Mouse (Mus musculus) heart, embryonic 15.5 days (tissue): Measurements from ENCODE around the gene Ddc. TPM values are rescaled to one million over a fixed set of nuclear protein-coding genes. Genes with fewer than 3 reads are reported as not detected.

Experiments used
- ATAC-seq: fragments of 200-750 bp; cut with Nextera tagmentation; replicated peaks from 2 replicates; pipeline ENCODE4 v1.8.0; 2017; ENCODE audit warnings: low read depth, moderate TSS enrichment; ENCODE audit not compliant: insufficient number of reproducible peaks, insufficient read depth, low FRiP score
- H3K27ac ChIP-seq: fragments of 300-500 bp; sonication (generic); 2 replicates; pipeline ENCODE4 v1.5.1; 2015; ENCODE audit warnings: mild to moderate bottlenecking, inconsistent platforms
- H3K27me3 ChIP-seq: fragments of 300-500 bp; sonication (generic); 2 replicates; pipeline ENCODE4 v1.6.1; 2015; ENCODE audit warnings: inconsistent platforms
- H3K36me3 ChIP-seq: fragments of 300-500 bp; sonication (generic); 2 replicates; pipeline ENCODE4 v1.6.1; 2015; ENCODE audit warnings: mild to moderate bottlenecking, inconsistent platforms
- H3K4me1 ChIP-seq: fragments of 300-500 bp; sonication (generic); replicated peaks from 2 replicates; pipeline ENCODE4 v1.6.1; 2015; ENCODE audit warnings: inconsistent platforms
- H3K4me2 ChIP-seq: fragments of 300-500 bp; sonication (generic); 2 replicates; pipeline ENCODE4 v1.6.1; 2015; ENCODE audit warnings: inconsistent platforms, mild to moderate bottlenecking, moderate library complexity
- H3K4me3 ChIP-seq: fragments of 300-500 bp; sonication (generic); 2 replicates; pipeline ENCODE4 v1.5.1; 2015; ENCODE audit warnings: mild to moderate bottlenecking, inconsistent platforms
- H3K9ac ChIP-seq: fragments of 300-500 bp; sonication (generic); 2 replicates; pipeline ENCODE4 v1.6.1; 2015; ENCODE audit warnings: mild to moderate bottlenecking, inconsistent platforms
- H3K9me3 ChIP-seq: fragments of 300-500 bp; sonication (generic); replicated peaks from 2 replicates; pipeline ENCODE4 v1.6.1; 2016; ENCODE audit warnings: inconsistent platforms
- WGBS: fragments of 180-500 bp; shearing (Covaris S2); methylation state at CpG from one replicate; pipeline ENCODE4 v1.1.7; 2015; ENCODE audit warnings: mixed read lengths; 5-methylcytosine and 5-hydroxymethylcytosine counted together
- polyA plus RNA-seq: library from polyadenylated mRNA; unstranded; fragments of >200 nt; fragmentation: Nextera tagmentation; extraction: Ambion mirVana; gene quantifications from 2 replicates; pipeline ENCODE4 v1.2.1, GENCODE M21; 2015

Ddc gene
- polyA plus RNA-seq, 1 experiment from 2014 or later, result 115 TPM

DNA sequence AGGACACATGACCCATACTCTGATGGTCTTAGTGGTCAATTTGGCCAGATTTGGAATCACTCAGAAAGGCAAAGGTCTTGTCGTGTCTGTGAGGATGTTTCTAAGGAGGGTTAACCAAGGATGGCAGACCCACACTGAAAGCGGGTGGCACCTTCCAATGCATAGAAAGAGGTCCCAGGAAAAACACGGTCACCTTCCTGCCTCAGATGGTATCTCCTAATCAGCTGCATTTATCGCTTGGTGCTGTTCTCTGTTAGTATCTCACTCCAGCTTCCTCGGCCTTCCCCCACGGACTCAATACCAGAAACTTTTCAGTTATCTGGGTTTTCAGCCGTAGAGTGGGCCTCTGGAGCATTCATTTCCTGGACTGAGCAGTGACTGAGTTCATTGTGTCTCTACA is 58.1 kb downstream of the Ddc start:
- ATAC-seq, result no peak
- peak overlapping the region; percentile 51; the same call in 1 of the 2 replicates for H3K27ac ChIP-seq
- H3K9me3 ChIP-seq, result no peaks in the 10 kb centered on the region
- WGBS, result 59% methylated on average over 7 of the region's 7 CpGs
- H3K4me1 ChIP-seq, result peaks cover 61% of the 10 kb centered on the region
- no peaks in the 10 kb centered on the region for H3K36me3 ChIP-seq
- H3K9ac ChIP-seq, result no peak overlapping the region
- no peak overlapping the region for H3K4me2 ChIP-seq
- H3K27me3 ChIP-seq, result no peaks in the 10 kb centered on the region
- H3K4me3 ChIP-seq, result no peak overlapping the region

DNA sequence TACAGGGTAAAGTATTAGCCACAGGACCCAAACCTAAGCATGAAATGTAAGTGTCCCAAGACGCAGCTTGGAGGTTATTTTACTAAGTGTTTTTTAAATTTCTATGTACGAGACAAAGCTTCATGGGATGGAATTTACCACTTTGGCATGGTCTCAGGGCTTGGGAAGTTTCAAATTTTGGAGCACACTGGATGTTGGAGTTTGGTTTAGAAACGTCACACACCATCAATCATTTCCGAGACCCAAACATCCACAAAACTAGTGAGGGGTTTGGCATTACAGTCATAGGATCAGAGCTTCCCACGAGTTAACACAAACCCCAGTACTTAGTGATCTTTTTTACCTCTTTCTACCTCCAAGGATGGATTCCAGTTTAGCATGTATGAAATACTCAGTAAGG is 60.6 kb downstream of the Ddc start:
- peak overlapping the region; percentile 48 for H3K4me2 ChIP-seq
- WGBS, result 59% methylated on average over 5 of the region's 5 CpGs
- no peaks in the 10 kb centered on the region for H3K36me3 ChIP-seq
- H3K27ac ChIP-seq, result peak overlapping the region; percentile 81
- ATAC-seq, result no peak
- H3K9ac ChIP-seq, result no peak overlapping the region
- H3K27me3 ChIP-seq, result no peaks in the 10 kb centered on the region
- H3K9me3 ChIP-seq, result no peaks in the 10 kb centered on the region
- H3K4me1 ChIP-seq, result peaks cover 64% of the 10 kb centered on the region
- H3K4me3 ChIP-seq, result no peak overlapping the region

DNA sequence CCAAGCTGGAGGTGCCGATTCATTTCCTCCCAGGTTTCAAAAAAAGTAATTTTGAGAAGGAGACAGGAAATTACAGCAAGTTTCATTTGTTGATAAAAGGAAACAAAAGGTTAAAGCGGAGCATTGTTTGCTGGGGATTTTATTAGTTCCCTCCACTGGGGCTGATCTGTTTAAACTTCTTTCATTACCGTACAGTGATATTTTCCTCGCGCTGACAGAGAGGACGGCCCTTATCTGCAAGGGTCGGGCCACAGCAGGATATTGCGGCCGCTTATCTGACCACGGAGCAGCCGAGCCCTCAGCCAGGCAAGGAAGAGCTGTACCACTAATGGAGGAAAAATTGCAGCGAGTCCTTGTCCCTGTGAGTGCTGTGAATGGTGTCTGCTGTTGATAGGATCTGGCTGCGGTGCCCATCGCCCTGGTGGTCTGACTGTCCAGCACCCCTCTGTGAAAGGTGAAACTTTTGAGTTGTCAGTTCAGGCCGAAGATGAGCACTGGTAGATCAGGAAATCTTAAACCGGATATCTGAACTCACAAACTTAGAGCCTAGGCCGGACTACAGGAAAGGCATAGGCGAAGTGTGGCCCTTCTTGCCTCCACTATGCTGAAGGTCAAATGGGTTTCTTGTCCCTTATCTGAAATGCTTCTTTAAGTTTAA is 61.1 kb downstream of the Ddc start:
- peaks cover 69% of the 10 kb centered on the region for H3K4me1 ChIP-seq
- H3K9ac ChIP-seq, result peak overlapping the region; percentile 20
- peak overlapping the region; percentile 48 for H3K4me2 ChIP-seq
- no peaks in the 10 kb centered on the region for H3K9me3 ChIP-seq
- H3K27me3 ChIP-seq, result no peaks in the 10 kb centered on the region
- H3K4me3 ChIP-seq, result peak overlapping the region; percentile 10
- ATAC-seq, result peak; percentile 73
- 6% methylated on average over 18 of the region's 18 CpGs for WGBS
- H3K27ac ChIP-seq, result peak overlapping the region; percentile 81
- H3K36me3 ChIP-seq, result no peaks in the 10 kb centered on the region

DNA sequence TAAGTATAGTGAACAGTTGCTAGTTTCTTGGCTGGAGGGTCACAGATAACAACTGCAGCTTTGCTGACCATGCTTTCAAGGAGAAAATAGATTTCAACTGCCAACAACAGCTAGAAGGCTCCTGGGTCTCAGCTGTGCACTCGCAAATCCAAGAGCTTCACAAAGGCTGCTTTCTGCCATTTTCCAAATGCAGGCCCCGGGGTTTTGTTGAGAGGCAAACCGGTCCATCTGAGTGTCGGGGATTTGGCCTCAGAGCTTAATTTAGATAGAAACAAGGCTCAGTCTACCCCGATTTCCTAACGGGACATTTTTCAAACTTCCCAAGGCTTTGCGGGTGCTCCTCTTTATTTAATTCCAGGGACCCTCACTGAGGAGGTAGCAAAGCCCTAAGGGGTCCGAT is 61.7 kb downstream of the Ddc start:
- Histone ChIP-seq H3K36me3 (no peaks in the 10 kb centered on the region), H3K27me3 (no peaks in the 10 kb centered on the region), H3K4me3 (peak overlapping the region; percentile 10; the same call in 1 of the 2 replicates), H3K27ac (peak overlapping the region; percentile 81), H3K9ac (peak overlapping the region; percentile 20), H3K4me1 (peaks cover 68% of the 10 kb centered on the region), H3K9me3 (no peaks in the 10 kb centered on the region), H3K4me2 (peak overlapping the region; percentile 48)
- WGBS, result 19% methylated on average over 8 of the region's 8 CpGs
- no peak for ATAC-seq

DNA sequence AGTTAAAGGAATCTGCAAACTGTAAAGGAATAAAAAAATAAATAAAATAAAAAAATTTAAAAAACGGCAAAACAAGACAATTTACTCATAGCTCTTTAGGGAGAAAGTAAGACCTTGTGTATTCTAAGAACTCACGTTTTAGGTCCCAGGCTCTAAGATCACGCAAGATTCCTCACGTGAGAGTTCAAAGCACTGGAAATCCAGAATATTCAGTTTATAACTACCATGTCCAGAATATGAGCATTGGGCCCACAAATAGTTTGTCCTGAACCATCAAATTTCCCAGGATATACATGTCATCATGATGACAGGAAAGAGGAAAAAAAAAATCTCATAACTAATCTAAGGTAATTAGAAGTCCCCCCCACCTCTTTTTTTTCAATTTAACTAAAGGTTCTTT is 62.2 kb downstream of the Ddc start:
- no peak overlapping the region; the same call in 1 of the 2 replicates for H3K4me2 ChIP-seq
- H3K27me3 ChIP-seq, result no peaks in the 10 kb centered on the region
- H3K9me3 ChIP-seq, result no peaks in the 10 kb centered on the region
- H3K4me1 ChIP-seq, result peaks cover 68% of the 10 kb centered on the region
- no peak for ATAC-seq
- 69% methylated on average over 4 of the region's 4 CpGs for WGBS
- peak overlapping the region; percentile 81 for H3K27ac ChIP-seq
- no peak overlapping the region for H3K9ac ChIP-seq
- H3K36me3 ChIP-seq, result no peaks in the 10 kb centered on the region
- H3K4me3 ChIP-seq, result no peak overlapping the region

DNA sequence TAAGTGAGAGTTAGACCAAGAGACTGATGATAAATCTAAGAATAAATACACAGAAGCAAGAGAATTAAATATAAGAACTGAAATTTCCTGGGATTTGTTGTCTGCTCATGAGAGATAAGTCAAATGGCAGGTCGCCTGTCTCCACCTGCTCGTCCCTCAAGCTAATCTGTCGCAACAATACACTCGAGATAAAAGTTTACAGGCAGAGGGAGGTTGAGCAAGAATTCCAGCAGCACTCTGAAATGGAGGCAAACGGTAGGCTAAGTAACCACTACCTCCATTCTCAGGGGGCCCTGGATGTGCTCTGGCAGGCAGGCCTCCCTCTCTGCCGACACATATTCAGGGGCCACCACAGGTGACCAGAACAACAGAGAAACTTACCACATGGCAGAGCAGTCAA is 62.6 kb downstream of the Ddc start:
- H3K9ac ChIP-seq, result no peak overlapping the region

DNA sequence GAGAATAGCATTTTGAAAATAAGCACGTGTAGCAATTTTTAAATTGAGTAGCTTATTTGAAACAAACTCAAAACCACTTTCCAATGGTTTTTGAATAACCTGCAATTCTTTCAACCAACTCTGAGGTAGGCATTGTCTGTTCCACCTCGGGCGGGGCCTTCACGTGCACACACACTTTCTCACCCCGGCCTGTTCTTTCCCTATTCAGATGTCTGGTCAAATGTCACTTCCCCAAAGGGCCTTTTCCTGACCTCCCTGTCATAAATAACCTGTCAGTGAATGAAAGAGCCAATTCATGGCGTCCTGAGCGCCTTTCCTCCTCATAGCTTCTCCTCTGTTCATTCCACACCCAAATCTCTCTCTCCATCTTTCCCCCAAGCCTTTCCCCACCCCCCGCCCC is 64.8 kb downstream of the Ddc start:
- ATAC-seq, result no peak
- WGBS, result 44% methylated on average over 8 of the region's 8 CpGs
- H3K27me3 ChIP-seq, result no peaks in the 10 kb centered on the region
- peak overlapping the region; percentile 93 for H3K27ac ChIP-seq
- H3K9me3 ChIP-seq, result no peaks in the 10 kb centered on the region
- no peak overlapping the region for H3K4me2 ChIP-seq
- H3K9ac ChIP-seq, result no peak overlapping the region
- peaks cover 83% of the 10 kb centered on the region for H3K4me1 ChIP-seq
- no peak overlapping the region for H3K4me3 ChIP-seq
- no peaks in the 10 kb centered on the region for H3K36me3 ChIP-seq

More for the DNA sequence above, 62.6 kb downstream of the Ddc start:
- no peaks in the 10 kb centered on the region for H3K9me3 ChIP-seq
- H3K4me2 ChIP-seq, result no peak overlapping the region
- ATAC-seq, result no peak
- peaks cover 69% of the 10 kb centered on the region for H3K4me1 ChIP-seq
- H3K27ac ChIP-seq, result peak overlapping the region; percentile 81
- H3K36me3 ChIP-seq, result no peaks in the 10 kb centered on the region
- H3K4me3 ChIP-seq, result no peak overlapping the region
- H3K27me3 ChIP-seq, result no peaks in the 10 kb centered on the region
- WGBS, result 20% methylated on average over 6 of the region's 6 CpGs

DNA sequence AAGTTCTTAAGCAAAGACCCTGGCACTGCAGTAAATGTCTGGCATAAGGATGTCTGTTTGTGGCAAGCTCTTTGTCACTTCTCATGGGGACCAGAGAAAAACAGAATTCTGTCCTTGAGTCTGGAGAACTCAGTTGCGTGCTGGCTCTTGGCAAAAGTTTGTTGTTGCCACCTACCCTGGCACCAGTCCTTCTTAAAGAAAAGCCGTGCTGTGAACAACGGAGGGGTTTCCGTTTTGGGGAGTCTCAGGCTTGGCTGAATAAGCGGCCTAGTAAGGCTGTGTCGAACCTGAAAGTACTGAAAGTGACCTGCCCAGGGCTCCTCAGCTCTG is 65.2 kb downstream of the Ddc start:
- no peaks in the 10 kb centered on the region for H3K36me3 ChIP-seq
- H3K9me3 ChIP-seq, result no peaks in the 10 kb centered on the region
- H3K9ac ChIP-seq, result no peak overlapping the region
- H3K4me1 ChIP-seq, result peaks cover 82% of the 10 kb centered on the region
- H3K4me2 ChIP-seq, result no peak overlapping the region
- 32% methylated on average over 6 of the region's 6 CpGs for WGBS
- H3K27me3 ChIP-seq, result no peaks in the 10 kb centered on the region
- H3K4me3 ChIP-seq, result no peak overlapping the region
- ATAC-seq, result no peak
- H3K27ac ChIP-seq, result peak overlapping the region; percentile 93

DNA sequence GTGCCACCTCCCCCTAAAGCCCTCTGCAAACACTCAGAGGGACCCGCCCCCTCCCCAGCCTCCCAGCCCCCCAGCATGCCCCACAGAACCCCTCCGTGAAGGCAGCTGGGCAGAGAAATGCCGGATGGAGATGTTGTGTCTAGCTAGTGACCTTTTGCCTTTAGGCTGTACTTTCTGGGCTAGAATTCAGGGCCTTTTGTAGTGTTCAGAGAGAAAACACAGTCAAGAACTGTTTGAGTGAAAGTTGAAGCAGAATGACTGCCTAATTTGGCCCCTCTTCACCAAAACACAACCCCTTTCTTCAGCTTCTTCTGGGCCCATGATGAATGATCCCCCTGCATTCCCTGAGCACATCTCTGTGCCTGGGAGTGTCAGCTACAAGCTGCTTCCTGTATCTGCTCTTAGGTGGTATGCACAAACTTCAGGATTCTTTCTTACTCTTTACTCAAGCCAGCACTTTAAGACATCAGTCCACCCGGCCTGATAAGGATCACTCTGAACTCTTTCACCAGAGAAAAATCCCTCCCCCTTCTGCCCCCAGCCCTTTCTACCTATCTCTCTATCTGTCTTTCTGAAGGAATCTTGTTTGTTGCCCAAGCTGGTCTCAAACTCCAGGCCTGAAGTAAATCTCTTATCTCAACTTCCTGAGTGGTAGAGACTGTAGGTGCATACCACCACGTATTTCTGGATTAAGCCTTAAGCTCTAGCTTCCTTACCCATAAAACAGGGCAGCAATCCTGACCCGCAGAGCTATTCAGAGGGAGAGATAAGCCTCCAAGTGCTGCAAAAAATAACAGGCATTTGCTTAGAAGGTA is 65.8 kb downstream of the Ddc start:
- H3K9ac ChIP-seq, result peak overlapping the region; percentile 22; the same call in 1 of the 2 replicates
- H3K36me3 ChIP-seq, result no peaks in the 10 kb centered on the region
- H3K4me2 ChIP-seq, result no peak overlapping the region
- no peaks in the 10 kb centered on the region for H3K9me3 ChIP-seq
- no peak overlapping the region for H3K4me3 ChIP-seq
- 0 out of 2 replicates have a peak, but pooled peaks have one; percentile 23 for ATAC-seq
- H3K27me3 ChIP-seq, result no peaks in the 10 kb centered on the region
- peaks cover 79% of the 10 kb centered on the region for H3K4me1 ChIP-seq
- H3K27ac ChIP-seq, result peak overlapping the region; percentile 93
- WGBS, result 9% methylated on average over 6 of the region's 6 CpGs

DNA sequence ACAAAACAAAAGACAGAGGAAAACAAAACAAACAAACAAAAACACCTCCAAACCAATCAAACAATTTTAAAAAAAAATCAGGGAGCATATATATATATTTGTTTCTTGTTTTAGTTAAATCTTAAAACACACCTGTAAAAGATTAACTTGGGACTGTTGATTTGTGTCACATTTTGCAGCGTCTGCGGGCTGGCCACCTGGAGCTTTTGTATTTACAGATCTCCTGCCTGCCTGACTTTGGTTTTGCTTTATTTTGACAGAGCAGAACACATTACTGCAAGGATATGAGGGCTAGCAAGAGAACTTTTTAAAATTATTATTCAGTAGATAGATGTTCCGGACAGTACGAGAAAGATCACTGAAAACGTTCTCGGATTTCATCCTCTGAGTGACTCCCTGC is 66.4 kb downstream of the Ddc start:
- Histone ChIP-seq H3K27ac (peak overlapping the region; percentile 93), H3K4me1 (peaks cover 78% of the 10 kb centered on the region), H3K9me3 (no peaks in the 10 kb centered on the region), H3K9ac (peak overlapping the region; percentile 22; the same call in 1 of the 2 replicates), H3K4me3 (no peak overlapping the region), H3K4me2 (no peak overlapping the region), H3K36me3 (no peaks in the 10 kb centered on the region), H3K27me3 (no peaks in the 10 kb centered on the region)
- 24% methylated on average over 6 of the region's 6 CpGs for WGBS
- no peak for ATAC-seq

DNA sequence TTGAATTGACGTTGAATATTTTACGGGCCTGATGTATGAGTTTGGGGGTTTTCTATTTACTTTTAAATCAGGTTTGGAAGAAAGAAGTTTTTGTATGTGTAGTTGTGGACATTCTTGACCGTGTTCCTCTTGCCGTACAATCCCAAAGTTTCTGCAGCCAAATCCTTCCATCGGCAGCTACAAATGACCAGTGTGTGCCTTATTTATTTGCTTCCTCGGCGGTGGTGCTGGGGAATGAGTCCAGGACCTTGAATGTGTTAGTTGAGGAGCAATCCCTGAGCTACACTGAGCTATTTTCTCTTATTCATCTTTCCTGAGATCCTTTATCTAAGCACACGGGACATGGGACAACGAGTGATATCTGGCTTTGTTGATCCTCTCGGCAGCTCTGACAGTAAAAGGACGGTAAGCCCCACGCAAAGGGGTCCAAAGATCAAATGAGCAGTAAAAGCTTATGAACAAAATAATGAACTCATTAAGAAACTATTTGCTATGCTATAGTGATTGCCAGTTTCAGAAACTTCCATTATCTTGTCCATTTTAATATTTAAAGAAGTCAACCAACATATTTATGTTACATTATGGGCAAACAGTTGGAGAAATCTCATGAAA is 67.0 kb downstream of the Ddc start:
- no peak overlapping the region for H3K4me2 ChIP-seq
- H3K4me3 ChIP-seq, result no peak overlapping the region
- peaks cover 77% of the 10 kb centered on the region for H3K4me1 ChIP-seq
- no peaks in the 10 kb centered on the region for H3K27me3 ChIP-seq
- no peaks in the 10 kb centered on the region for H3K9me3 ChIP-seq
- no peaks in the 10 kb centered on the region for H3K36me3 ChIP-seq
- no peak for ATAC-seq
- H3K27ac ChIP-seq, result peak overlapping the region; percentile 93
- WGBS, result 33% methylated on average over 12 of the region's 12 CpGs
- H3K9ac ChIP-seq, result peak overlapping the region; percentile 25; the same call in 1 of the 2 replicates
